Mouse (Mus musculus): ENCODE results near the gene Sirpa.

GRCm38 (mm10) chr2:129679066-129679465 is 86.4 kb downstream of the Sirpa start:
- TF ChIP-seq CTCF (IDR thresholded peaks at IDR 0.05): no peak
- TF ChIP-seq EP300 (IDR thresholded peaks at IDR 0.05): no peak

Data from lung, postnatal 0 days (tissue).